Mouse (Mus musculus) left cerebral cortex, adult 2 months (tissue): ENCODE data around the gene Rpl29. TPM values are rescaled to one million over a fixed set of nuclear protein-coding genes. Genes with fewer than 3 reads are reported as not detected.
A peak's percentile ranks its signal among the peaks of the same experiment; 100 is the strongest.

Source experiments
- DNase-seq, 2 experiments: peaks; one replicate each; pipeline ENCODE4 v3.0.0; 2021 to 2022; ENCODE audit warnings: low spot score in 2 of 2, mixed read lengths in 1 of 2; ENCODE audit errors: extremely low spot score in 1 of 2
- H3K27ac ChIP-seq: fragments of 200-600 bp; 2 replicates; pipeline ENCODE4 v1.8.1; 2022
- H3K4me3 ChIP-seq: fragments of 200-600 bp; 2 replicates; pipeline ENCODE4 v1.8.1; 2022
- CTCF ChIP-seq: fragments of 200-600 bp; IDR thresholded peaks from 2 replicates; pipeline ENCODE4 v1.8.1; 2022; ENCODE audit warnings: antibody characterized with exemption, mild to moderate bottlenecking, moderate library complexity
- intact Hi-C: fragments of 180-260 bp; cut with DNase I; formaldehyde crosslinking; loops from one replicate; pipeline ENCODE4 v1.15.1; 2025
- total RNA-seq, 2 experiments: library from RNA; stranded (reverse); gene quantifications; 2 replicates each; pipeline ENCODE4 v1.2.3; 2021

Rpl29 gene
- total RNA-seq, 2 experiments from 2014 or later = 273 to 308 TPM

DNA sequence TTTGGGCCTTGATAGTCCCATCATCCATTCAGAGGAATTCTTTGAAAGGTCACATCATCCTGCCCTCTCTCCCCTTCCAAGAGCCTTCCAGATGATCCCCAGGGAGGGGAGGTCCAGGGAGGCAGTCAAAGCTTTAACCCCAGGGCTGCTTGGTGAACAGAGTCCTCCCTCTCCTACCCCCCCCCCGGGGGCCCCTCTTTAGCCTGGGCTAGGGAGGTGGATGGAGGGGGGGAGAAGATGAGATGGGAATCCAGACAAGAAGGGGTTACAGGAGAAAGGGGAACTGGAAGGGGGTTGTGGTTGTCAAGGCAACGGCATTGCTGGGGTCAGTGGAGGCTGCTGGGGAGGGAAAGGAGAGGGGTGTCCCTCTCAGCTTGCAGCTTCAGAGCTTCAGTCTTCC lies 8.6 kb upstream of the Rpl29 start:
- no peak overlapping the region for H3K4me3 ChIP-seq
- TF ChIP-seq CTCF = no peak
- DNase-seq = no peak
- intact Hi-C loops = loop anchor here (1.0 to 10.0 kb wide), 3 partner anchors 131 to 246 kb away; partner anchors contain the start of gene Wdr82
- H3K27ac ChIP-seq = peak overlapping the region; percentile 71

DNA sequence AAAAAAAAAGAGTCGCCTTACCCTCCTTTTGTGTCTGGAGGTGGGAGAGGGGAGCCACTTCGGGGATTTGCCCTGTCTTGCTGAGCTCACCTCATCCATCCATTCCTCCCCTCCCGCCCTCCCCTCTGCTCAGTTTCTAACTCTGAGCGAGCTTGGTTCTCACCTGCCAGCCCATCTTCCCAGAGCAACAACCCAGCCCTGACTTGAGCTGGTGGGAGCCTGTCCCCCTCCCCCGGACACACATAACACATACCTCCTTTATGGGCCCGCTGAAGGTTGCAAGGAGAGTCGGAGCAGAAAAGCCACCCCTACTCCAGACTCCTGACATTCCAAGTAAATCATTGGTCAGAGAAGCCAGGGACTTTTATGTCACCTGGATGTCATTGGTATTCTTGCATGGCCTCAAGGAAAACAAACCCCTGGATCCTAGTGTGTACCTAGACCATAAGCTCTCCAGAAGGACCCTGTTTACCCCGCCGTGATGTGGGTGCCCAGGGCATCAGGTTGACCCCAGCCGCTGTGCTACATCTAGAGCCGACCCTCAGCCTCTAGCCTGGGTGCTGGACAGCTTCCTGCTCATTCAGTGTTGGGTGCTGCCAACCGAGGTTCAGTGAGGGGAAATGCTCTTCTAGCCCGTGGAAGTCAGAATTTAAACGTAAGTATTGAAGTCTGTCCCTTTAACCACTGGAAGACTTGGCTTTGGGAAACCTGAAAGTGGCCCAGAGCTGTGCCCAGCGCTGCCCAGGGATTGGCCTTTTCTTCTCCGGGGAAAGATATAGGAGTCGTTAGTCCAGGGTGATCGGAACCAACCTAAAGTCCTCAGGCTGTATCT lies 8.0 kb upstream of the Rpl29 start:
- Histone ChIP-seq H3K27ac (peak overlapping the region; percentile 71), H3K4me3 (peak overlapping the region; percentile 18; the same call in 1 of the 2 replicates)
- TF ChIP-seq CTCF = no peak
- no peak for DNase-seq
- intact Hi-C loops = loop anchor here (1.0 to 10.0 kb wide), 3 partner anchors 132 to 246 kb away; partner anchors contain the start of gene Wdr82

DNA sequence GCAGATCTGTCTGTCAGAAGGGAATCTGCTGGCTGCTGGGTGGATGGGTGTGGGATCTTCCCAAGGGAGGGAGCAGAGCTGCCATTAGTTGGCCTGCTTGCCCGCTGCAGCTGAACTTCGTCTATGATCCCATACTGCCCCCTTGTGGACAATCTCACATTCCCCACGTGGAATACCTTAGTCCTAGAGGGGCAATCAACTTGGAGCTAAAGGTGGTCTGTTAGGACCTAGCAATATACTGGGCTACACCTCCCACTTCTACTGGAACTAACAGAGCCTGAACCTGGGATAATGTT lies 7.4 kb upstream of the Rpl29 start:
- peak; percentile 82 to 83 for DNase-seq
- peak; percentile 94 for TF ChIP-seq CTCF
- intact Hi-C loops = loop anchor here (1.0 to 10.0 kb wide), 4 partner anchors 116 to 247 kb away; partner anchors contain the start of gene Wdr82
- H3K4me3 ChIP-seq = peak overlapping the region; percentile 18; the same call in 1 of the 2 replicates
- H3K27ac ChIP-seq = peak overlapping the region; percentile 71

DNA sequence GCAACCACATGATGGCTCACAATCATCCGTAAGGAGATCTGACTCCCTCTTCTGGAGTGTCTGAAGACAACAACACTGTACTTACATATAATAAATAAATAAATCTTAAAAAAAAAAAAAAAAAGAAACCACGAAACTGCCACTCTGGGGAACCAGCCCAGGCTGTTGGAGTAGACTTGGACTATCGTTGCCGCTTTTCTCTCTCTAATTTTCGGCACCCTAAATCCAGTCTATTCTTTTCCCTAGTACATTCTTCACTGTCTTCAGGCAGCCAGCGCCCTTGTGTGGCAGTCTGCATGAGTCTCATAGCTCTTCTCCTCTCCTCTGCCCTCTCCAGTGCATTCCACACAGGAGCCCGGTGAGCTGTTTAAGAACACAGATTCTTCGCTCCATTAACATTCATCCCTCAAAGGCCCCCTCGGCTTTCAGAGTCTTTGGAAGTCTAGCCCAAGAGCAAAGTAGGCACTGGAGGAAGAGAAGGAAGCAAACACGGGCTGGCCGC lies 484 bp upstream of the Rpl29 start:
- TF ChIP-seq CTCF = peak; percentile 5
- intact Hi-C loops = loop anchor here (2.0 to 10.0 kb wide), 3 partner anchors 48 to 254 kb away; partner anchors contain the start of genes Parp3 and Wdr82
- no peak for DNase-seq

DNA sequence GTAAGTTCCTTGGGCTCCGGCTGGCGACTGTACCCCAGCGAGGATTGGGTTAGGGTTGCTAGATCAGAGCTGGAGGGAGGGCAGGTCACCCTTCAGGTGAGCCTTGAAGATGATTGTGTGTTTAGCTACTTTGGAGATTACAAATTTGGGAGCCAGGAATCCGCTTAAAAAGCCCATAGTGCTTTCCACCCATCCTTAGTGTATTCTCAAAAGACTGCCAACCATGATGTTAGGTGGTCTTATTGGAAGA lies 686 bp downstream of the Rpl29 start:
- Histone ChIP-seq H3K27ac (peak overlapping the region; percentile 95), H3K4me3 (peak overlapping the region; percentile 75)
- DNase-seq = no peak
- TF ChIP-seq CTCF = no peak
- intact Hi-C loops = no loop called here

More for the DNA sequence above, 484 bp upstream of the Rpl29 start:
- H3K4me3 ChIP-seq = peak overlapping the region; percentile 75
- H3K27ac ChIP-seq = peak overlapping the region; percentile 95

DNA sequence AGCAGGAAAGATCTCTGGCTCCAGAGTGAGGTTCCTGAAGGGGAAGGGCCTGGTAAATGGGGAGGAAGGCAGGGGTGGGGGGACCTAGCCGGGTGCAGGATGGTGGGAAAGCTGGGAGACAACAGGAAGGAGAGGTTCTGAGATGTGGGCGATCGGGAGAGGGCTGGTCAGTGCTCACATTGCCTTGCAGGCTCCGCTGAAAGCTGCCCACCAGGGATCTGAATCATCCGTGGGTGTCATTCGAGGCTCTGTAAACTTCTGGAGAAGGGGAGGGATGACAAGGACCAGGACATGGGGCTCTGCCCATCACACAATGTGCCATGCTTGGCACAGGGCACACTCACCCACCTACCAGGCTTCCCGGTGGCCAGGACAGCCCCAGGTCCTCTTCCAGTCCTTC lies 4.1 kb downstream of the Rpl29 start:
- Histone ChIP-seq H3K4me3 (no peak overlapping the region), H3K27ac (peak overlapping the region; percentile 67; the same call in 1 of the 2 replicates)
- TF ChIP-seq CTCF = no peak
- DNase-seq = peak in 1 of 2 experiments; percentile 60
- intact Hi-C loops = no loop called here

DNA sequence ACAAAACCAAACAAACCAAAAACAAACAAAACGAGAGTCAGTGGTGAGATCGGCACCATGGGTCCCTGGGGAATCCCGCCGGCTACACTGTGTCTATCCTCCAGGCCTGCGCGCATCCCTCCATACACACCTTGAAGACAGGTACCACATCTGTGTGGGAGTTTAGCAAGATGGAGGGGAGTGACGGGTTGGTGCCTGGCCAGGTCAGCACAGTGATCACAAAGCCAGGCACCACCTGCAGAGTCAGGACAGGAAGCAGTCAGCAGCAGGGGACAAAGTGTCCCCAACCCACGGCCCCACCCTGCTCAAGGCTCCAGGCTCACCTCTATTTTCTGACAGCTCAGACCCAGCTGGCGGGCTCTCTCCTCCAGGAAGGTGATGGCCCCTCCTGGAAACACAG lies 7.3 kb downstream of the Rpl29 start:
- intact Hi-C loops = no loop called here
- no peak overlapping the region for H3K4me3 ChIP-seq
- DNase-seq = no peak
- H3K27ac ChIP-seq = no peak overlapping the region
- no peak for TF ChIP-seq CTCF

DNA sequence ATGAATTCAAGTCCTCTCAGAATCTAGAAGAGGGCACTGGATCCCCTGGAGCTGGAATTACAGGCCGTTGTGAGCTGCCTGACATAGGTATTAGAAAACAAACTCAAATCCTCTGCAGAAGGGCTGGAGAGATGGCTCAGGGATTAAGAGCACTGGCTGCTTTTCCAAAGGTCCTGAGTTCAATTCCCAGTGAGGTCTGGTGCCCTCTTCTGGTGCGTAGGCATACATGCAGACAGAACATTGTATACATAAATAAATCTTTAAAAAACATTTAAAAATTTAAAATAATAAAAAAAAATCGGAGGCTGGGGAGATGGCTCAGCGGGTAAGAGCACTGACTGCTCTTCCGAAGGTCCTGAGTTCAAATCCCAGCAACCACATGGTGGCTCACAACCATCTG lies 13.4 kb downstream of the Rpl29 start:
- peak; percentile 61 for TF ChIP-seq CTCF
- DNase-seq = no peak
- Histone ChIP-seq H3K27ac (no peak overlapping the region), H3K4me3 (no peak overlapping the region)
- intact Hi-C loops = no loop called here

DNA sequence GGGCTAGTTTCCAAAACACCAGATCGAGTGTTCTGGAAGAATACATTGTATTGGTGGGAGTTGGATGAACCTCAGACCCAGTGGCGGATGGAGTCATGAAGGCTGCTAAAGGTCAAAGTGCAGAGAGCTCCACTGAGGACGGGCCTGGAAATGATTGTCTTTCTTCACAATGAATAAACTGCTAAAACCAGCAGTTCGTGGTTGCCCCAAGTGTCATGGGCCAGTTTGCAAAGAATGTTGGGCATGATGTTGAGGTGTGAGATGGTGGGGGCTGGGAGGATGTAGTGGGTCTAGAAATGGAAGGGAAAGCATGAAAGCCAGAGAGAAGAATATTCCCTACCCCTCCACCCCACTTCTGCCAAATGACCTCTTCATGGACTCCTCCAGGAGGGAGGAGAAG lies 15.6 kb downstream of the Rpl29 start:
- no peak overlapping the region for H3K4me3 ChIP-seq
- intact Hi-C loops = no loop called here
- no peak overlapping the region for H3K27ac ChIP-seq
- no peak for TF ChIP-seq CTCF
- DNase-seq = no peak

DNA sequence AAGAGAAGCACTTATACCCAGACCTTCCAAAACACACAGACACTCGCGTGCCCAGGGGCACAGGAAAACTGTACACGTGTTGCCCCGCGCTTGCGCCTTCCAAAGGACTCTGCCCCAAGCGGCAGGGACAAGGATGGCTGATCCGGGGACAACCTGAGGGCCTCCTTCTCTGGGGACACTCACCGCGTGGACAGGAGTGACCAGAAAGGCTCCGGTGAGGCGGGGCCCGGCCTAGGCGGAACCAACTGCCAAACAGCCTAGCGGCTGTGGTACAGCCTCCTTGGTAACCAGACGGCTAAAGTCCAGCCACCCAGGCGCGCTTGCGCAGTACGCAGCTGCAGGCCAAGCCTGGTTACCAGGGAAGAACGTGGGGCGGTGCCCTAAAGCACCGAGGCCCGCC lies 18.1 kb downstream of the Rpl29 start, which contains the start of the genes Abhd14b and Abhd14a:
Abhd14b (plus strand) TSS at position 112 of the 400 bp plus-strand sequence.
Abhd14a (minus strand) TSS at position 331 of the 400 bp plus-strand sequence.
- peak; percentile 89 to 91 for DNase-seq
- peak; percentile 51 for TF ChIP-seq CTCF
- H3K27ac ChIP-seq = peak within 1 kb of the TSS; percentile 83
- peak within 1 kb of the TSS; percentile 61 for H3K4me3 ChIP-seq
- intact Hi-C loops = no loop called here

DNA sequence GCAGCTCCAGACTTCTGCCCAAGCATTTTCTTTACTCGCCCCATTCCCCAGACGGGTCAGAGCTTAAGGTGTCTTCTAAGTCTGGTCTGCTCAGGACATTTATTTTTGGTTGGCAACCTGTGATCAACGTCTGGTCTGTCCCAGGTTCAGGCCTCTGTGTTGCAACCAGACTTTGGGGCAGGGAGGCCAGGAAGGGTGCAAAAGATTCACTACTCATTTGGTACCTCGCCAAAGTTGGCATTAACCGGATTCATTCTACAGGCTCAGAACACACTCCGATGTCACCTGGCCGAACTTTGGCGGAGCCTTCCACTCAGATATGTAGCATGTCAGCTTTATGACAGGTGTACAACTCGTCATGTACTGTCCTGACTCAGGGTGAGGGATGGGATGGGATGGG lies 18.7 kb downstream of the Rpl29 start:
- H3K27ac ChIP-seq = peak overlapping the region; percentile 83
- H3K4me3 ChIP-seq = peak overlapping the region; percentile 61
- intact Hi-C loops = loop anchor here (1.0 kb wide), 1 partner anchor 28 kb away; the partner anchor contains the start of gene Parp3
- TF ChIP-seq CTCF = no peak
- no peak for DNase-seq

DNA sequence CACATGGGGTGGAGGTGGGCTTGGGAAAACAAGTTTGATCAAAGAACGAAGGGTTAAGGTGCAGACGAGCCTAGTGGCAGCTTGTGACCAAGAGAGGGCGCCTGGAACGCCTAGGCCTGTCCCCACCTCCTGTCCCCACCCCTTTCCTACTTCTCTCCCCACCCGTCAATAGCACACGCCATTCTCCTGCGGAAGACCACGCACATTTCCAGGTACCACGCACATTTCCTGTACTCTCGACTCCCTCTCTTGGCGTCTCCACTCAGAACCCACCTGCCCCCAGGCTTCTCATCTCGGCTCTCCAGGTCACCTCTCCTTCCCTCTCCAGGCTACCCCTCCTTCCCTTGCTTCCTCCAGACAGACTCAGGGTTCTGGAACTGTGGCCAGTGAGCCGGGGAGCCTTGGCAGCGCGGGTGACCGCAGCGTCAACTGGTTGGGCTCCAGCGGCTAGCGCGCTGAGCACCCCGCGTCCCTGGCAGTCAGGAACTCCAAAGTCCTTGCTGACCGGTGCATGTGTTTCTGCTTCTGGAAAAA lies 19.3 kb downstream of the Rpl29 start:
- Histone ChIP-seq H3K4me3 (peak overlapping the region; percentile 61), H3K27ac (peak overlapping the region; percentile 83)
- intact Hi-C loops = loop anchor here (1.0 kb wide), 1 partner anchor 28 kb away; the partner anchor contains the start of gene Parp3
- peak; percentile 79 for TF ChIP-seq CTCF
- DNase-seq = peak; percentile 67 to 70
